Mouse (Mus musculus) frontal cortex, adult 2 months (tissue): Measurements from ENCODE around the gene Nmb. TPM values are rescaled to one million over a fixed set of nuclear protein-coding genes. Genes with fewer than 3 reads are reported as not detected.

Experiments used
- DNase-seq, 2 experiments: peaks; one replicate each; pipeline ENCODE4 v3.0.0; 2022; ENCODE audit warnings: low spot score in 1 of 2; ENCODE audit errors: extremely low spot score in 1 of 2
- polyA plus RNA-seq: library from polyadenylated mRNA; depleted of rRNA; stranded (reverse); fragments of >200 nt; gene quantifications from 2 replicates; pipeline ENCODE4 v1.2.3, GENCODE M21; 2012; rRNA removed

The Nmb gene
- polyA plus RNA-seq, 1 experiment: 74.1 TPM

- DNase-seq: no peak
Observed at GRCm38 (mm10) chr7:80862475-80862874, 42.4 kb downstream of the Nmb start.

GRCm38 (mm10) chr7:80860729-80861274, 44.1 kb downstream of the Nmb start, which contains the start of gene Zscan2:
TSS of gene Zscan2 (plus strand) at chr7:80860920.
- peak; percentile 89 to 93 for DNase-seq

- peak in 1 of 2 experiments; percentile 71 for DNase-seq
Observed at GRCm38 (mm10) chr7:80860227-80860626, 44.6 kb downstream of the Nmb start.

GRCm38 (mm10) chr7:80857181-80857580, 47.7 kb downstream of the Nmb start:
- DNase-seq: peak; percentile 66 to 85

- peak in 1 of 2 experiments; percentile 24 for DNase-seq
Observed at GRCm38 (mm10) chr7:80855316-80855715, 49.6 kb downstream of the Nmb start.

- no peak for DNase-seq
Observed at GRCm38 (mm10) chr7:80853218-80853617, 51.7 kb downstream of the Nmb start.

Other genes starting within 250 kb of the Nmb start
- gene Crtc3, start 216.2 kb downstream of the Nmb start, polyA plus RNA-seq: 15.9 and 16.8 TPM in 2 replicates
- gene Iqgap1, start 79.1 kb downstream of the Nmb start, polyA plus RNA-seq: 23.5 and 26.2 TPM in 2 replicates
- 12.0 and 13.6 TPM in 2 replicates for gene Zscan2, start 44.2 kb downstream of the Nmb start, polyA plus RNA-seq
- gene Wdr73, start 3.8 kb downstream of the Nmb start, polyA plus RNA-seq: 28.0 and 28.9 TPM in 2 replicates
- 59.8 and 60.6 TPM in 2 replicates for gene Sec11a, start 42.7 kb upstream of the Nmb start, polyA plus RNA-seq
- 14.1 and 16.6 TPM in 2 replicates for gene Zfp592, start 88.6 kb upstream of the Nmb start, polyA plus RNA-seq
- 0.59 and 0.60 TPM in 2 replicates for gene Alpk3, start 152.5 kb upstream of the Nmb start, polyA plus RNA-seq
- gene Slc28a1, start 209.7 kb upstream of the Nmb start, polyA plus RNA-seq: 0.34 and 0.42 TPM in 2 replicates